Mouse (Mus musculus) liver, embryonic 16.5 days (tissue): ENCODE measurements around the gene Senp3. TPM values are rescaled to one million over a fixed set of nuclear protein-coding genes. Genes with fewer than 3 reads are reported as not detected.
"Not testable (repeated sequence)": the region's sequence is repeated elsewhere in the genome, so short reads cannot be mapped to it uniquely, and the experiment has no call there.

Source experiments
- ATAC-seq: fragments of 200-750 bp; cut with Nextera tagmentation; 2 replicates; pipeline ENCODE4 v1.8.0; 2017; ENCODE audit warnings: low read depth, mild to moderate bottlenecking, moderate number of reproducible peaks, moderate library complexity
- H3K27ac ChIP-seq: fragments of 300-500 bp; sonication (generic); 2 replicates; pipeline ENCODE4 v1.5.1; 2014; ENCODE audit warnings: mild to moderate bottlenecking, low read length
- H3K27me3 ChIP-seq: fragments of 300-500 bp; sonication (generic); 2 replicates; pipeline ENCODE4 v1.6.1; 2014; ENCODE audit warnings: low read depth, low read length, mixed read lengths; ENCODE audit not compliant: control insufficient read depth, insufficient read depth
- H3K36me3 ChIP-seq: fragments of 300-500 bp; sonication (generic); 2 replicates; pipeline ENCODE4 v1.6.1; 2014; ENCODE audit warnings: mild to moderate bottlenecking; ENCODE audit not compliant: control insufficient read depth, insufficient read depth
- H3K4me1 ChIP-seq: fragments of 300-500 bp; sonication (generic); 2 replicates; pipeline ENCODE4 v1.6.1; 2014; ENCODE audit warnings: low read depth, low read length, mixed read lengths; ENCODE audit not compliant: control insufficient read depth
- H3K4me2 ChIP-seq: fragments of 300-500 bp; sonication (generic); 2 replicates; pipeline ENCODE4 v1.6.1; 2014; ENCODE audit warnings: low read depth, low read length, mixed read lengths
- H3K4me3 ChIP-seq: fragments of 300-500 bp; sonication (generic); 2 replicates; pipeline ENCODE4 v1.5.1; 2014; ENCODE audit warnings: low read depth, mild to moderate bottlenecking, low read length
- H3K9ac ChIP-seq: fragments of 300-500 bp; sonication (generic); 2 replicates; pipeline ENCODE4 v1.6.1; 2014; ENCODE audit warnings: low read depth, low read length
- H3K9me3 ChIP-seq: fragments of 300-500 bp; sonication (generic); replicated peaks from 2 replicates; pipeline ENCODE4 v1.6.1; 2016; ENCODE audit warnings: low read length; ENCODE audit not compliant: control insufficient read depth
- WGBS: fragments of 180-500 bp; shearing (Covaris S2); extraction: QIAGEN DNeasy Blood & Tissue Kit; methylation state at CpG from one replicate; pipeline ENCODE4 v1.1.7; 2014; ENCODE audit not compliant: insufficient replicate concordance; 5-methylcytosine and 5-hydroxymethylcytosine counted together
- polyA plus RNA-seq: library from polyadenylated mRNA; unstranded; fragments of >200 nt; fragmentation: Nextera tagmentation; extraction: Ambion mirVana; gene quantifications from 2 replicates; pipeline ENCODE4 v1.2.1, GENCODE M21; 2015

Senp3 gene
- 22.7 and 24.9 TPM in 2 replicates for polyA plus RNA-seq

- Histone ChIP-seq H3K4me3 (peak within 1 kb of the TSS; percentile 88), H3K4me1 (peaks cover 36% of the 10 kb centered on the region), H3K36me3 (peaks cover 3% of the 10 kb centered on the region; the same call in 1 of the 2 replicates), H3K27me3 (no peaks in the 10 kb centered on the region), H3K9me3 (no peaks in the 10 kb centered on the region), H3K27ac (peak within 1 kb of the TSS; percentile 94), H3K9ac (peak within 1 kb of the TSS; percentile 88), H3K4me2 (peak within 1 kb of the TSS; percentile 95)
- ATAC-seq = peak; percentile 98
- WGBS = under 1% methylated on average over 80 of the region's 80 CpGs
Measured at GRCm38 (mm10) chr11:69681314-69682208, at the start of gene Senp3. TSS of gene Senp3 (minus strand) at chr11:69682084.

GRCm38 (mm10) chr11:69731408-69731807 is 49.5 kb upstream of the Senp3 start:
- not testable (repeated sequence) for H3K9ac ChIP-seq, H3K4me2 ChIP-seq, H3K27ac ChIP-seq, H3K4me3 ChIP-seq, ATAC-seq, H3K9me3 ChIP-seq, H3K27me3 ChIP-seq, H3K4me1 ChIP-seq
- WGBS = 65% methylated on average over 2 of the region's 3 CpGs
- H3K36me3 ChIP-seq = peaks cover 26% of the 10 kb centered on the region

- Histone ChIP-seq H3K9ac (no peak overlapping the region), H3K9me3 (peaks cover 2% of the 10 kb centered on the region; the same call in 1 of the 2 replicates), H3K4me2 (no peak overlapping the region), H3K27ac (no peak overlapping the region), H3K27me3 (no peaks in the 10 kb centered on the region), H3K4me3 (no peak overlapping the region), H3K36me3 (peaks cover 2% of the 10 kb centered on the region), H3K4me1 (peaks cover 4% of the 10 kb centered on the region; the same call in 1 of the 2 replicates)
- ATAC-seq = no peak
- WGBS = 26% methylated on average over 3 of the region's 3 CpGs
Measured at GRCm38 (mm10) chr11:69729063-69729462, 47.2 kb upstream of the Senp3 start.

GRCm38 (mm10) chr11:69725951-69726350 is 44.1 kb upstream of the Senp3 start:
- H3K9ac ChIP-seq = no peak overlapping the region
- no peaks in the 10 kb centered on the region for H3K36me3 ChIP-seq
- no peak overlapping the region for H3K4me2 ChIP-seq
- H3K4me3 ChIP-seq = no peak overlapping the region
- no peak for ATAC-seq
- H3K4me1 ChIP-seq = peaks cover 4% of the 10 kb centered on the region; the same call in 1 of the 2 replicates
- WGBS = 35% methylated on average over 5 of the region's 5 CpGs
- no peak overlapping the region for H3K27ac ChIP-seq
- no peaks in the 10 kb centered on the region for H3K27me3 ChIP-seq
- peaks cover 2% of the 10 kb centered on the region; the same call in 1 of the 2 replicates for H3K9me3 ChIP-seq

- no peak for ATAC-seq
- Histone ChIP-seq H3K36me3 (no peaks in the 10 kb centered on the region), H3K9me3 (peaks cover 2% of the 10 kb centered on the region; the same call in 1 of the 2 replicates), H3K4me1 (peaks cover 18% of the 10 kb centered on the region), H3K27ac (no peak overlapping the region), H3K27me3 (no peaks in the 10 kb centered on the region), H3K4me3 (no peak overlapping the region), H3K4me2 (no peak overlapping the region), H3K9ac (no peak overlapping the region)
- 51% methylated on average over 2 of the region's 2 CpGs for WGBS
Measured at GRCm38 (mm10) chr11:69723074-69723473, 41.2 kb upstream of the Senp3 start.

GRCm38 (mm10) chr11:69720852-69721251 is 39.0 kb upstream of the Senp3 start:
- H3K27me3 ChIP-seq = no peaks in the 10 kb centered on the region
- no peaks in the 10 kb centered on the region for H3K36me3 ChIP-seq
- peaks cover 2% of the 10 kb centered on the region; the same call in 1 of the 2 replicates for H3K9me3 ChIP-seq
- WGBS = 65% methylated on average over 6 of the region's 6 CpGs
- H3K9ac ChIP-seq = no peak overlapping the region
- ATAC-seq = no peak
- peaks cover 28% of the 10 kb centered on the region for H3K4me1 ChIP-seq
- H3K4me3 ChIP-seq = no peak overlapping the region
- no peak overlapping the region for H3K4me2 ChIP-seq
- no peak overlapping the region for H3K27ac ChIP-seq

- no peaks in the 10 kb centered on the region for H3K36me3 ChIP-seq
- H3K27ac ChIP-seq = peak overlapping the region; percentile 62; the same call in 1 of the 2 replicates
- 59% methylated on average over 6 of the region's 6 CpGs for WGBS
- no peaks in the 10 kb centered on the region for H3K27me3 ChIP-seq
- no peaks in the 10 kb centered on the region for H3K9me3 ChIP-seq
- no peak overlapping the region for H3K4me3 ChIP-seq
- ATAC-seq = no peak
- no peak overlapping the region for H3K9ac ChIP-seq
- no peak overlapping the region for H3K4me2 ChIP-seq
- H3K4me1 ChIP-seq = peaks cover 27% of the 10 kb centered on the region
Measured at GRCm38 (mm10) chr11:69719423-69719822, 37.5 kb upstream of the Senp3 start.

- Histone ChIP-seq H3K4me2 (peak overlapping the region; percentile 40), H3K9me3 (no peaks in the 10 kb centered on the region), H3K4me3 (peak overlapping the region; percentile 1; the same call in 1 of the 2 replicates), H3K27ac (peak overlapping the region; percentile 62), H3K4me1 (peaks cover 27% of the 10 kb centered on the region), H3K9ac (peak overlapping the region; percentile 15), H3K36me3 (no peaks in the 10 kb centered on the region), H3K27me3 (no peaks in the 10 kb centered on the region)
- 16% methylated on average over 15 of the region's 15 CpGs for WGBS
- peak; percentile 92 for ATAC-seq
Measured at GRCm38 (mm10) chr11:69718661-69719060, 36.8 kb upstream of the Senp3 start.

- Histone ChIP-seq H3K4me3 (no peak overlapping the region), H3K9ac (no peak overlapping the region), H3K9me3 (no peaks in the 10 kb centered on the region), H3K4me1 (peaks cover 27% of the 10 kb centered on the region), H3K4me2 (no peak overlapping the region), H3K27ac (no peak overlapping the region; the same call in 1 of the 2 replicates), H3K27me3 (no peaks in the 10 kb centered on the region), H3K36me3 (no peaks in the 10 kb centered on the region)
- no peak for ATAC-seq
- WGBS = 49% methylated on average over 4 of the region's 4 CpGs
Measured at GRCm38 (mm10) chr11:69716953-69717352, 35.1 kb upstream of the Senp3 start.
